Mouse (Mus musculus): ENCODE data around the gene Kcnn1. TPM values are rescaled to one million over a fixed set of nuclear protein-coding genes. Genes with fewer than 3 reads are reported as not detected.

Kcnn1 gene
- polyA plus RNA-seq, 1 experiment from 2014 or later: 7.3 TPM

DNA sequence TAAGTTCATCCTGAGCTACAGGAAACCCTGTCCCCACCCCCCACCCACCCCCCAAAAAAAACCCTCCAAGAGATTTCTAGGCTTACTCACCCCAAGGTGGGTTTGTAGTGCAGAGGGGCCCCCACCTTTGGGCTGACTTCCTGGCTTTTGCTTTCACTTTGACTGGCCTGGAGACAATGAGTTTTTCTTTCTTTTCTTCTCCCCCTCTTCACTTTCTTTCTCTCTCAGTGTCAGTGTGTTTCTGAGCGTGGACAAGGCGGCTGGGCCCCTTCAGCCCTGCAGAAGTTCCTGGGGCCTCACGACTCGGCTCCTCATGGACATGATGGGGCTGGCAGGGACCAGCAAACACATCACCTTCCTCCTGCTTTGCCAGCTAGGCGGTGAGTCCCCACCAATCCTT, 54.8 kb downstream of the Kcnn1 start, which contains the start of gene Il12rb1:
Il12rb1 (plus strand) TSS at position 211 of the 400 bp plus-strand sequence.
- Histone ChIP-seq H3K4me1 (ENCODE audit: control insufficient read depth, insufficient read depth, low read length) (peaks cover 11% of the 10 kb centered on the region), H3K36me3 (ENCODE audit: control insufficient read depth, insufficient read depth, low read length) (no peaks in the 10 kb centered on the region), H3K4me2 (ENCODE audit: low read length) (no peak within 1 kb of the TSS), H3K9me3 (replicated peaks; ENCODE audit: control insufficient read depth, low read length) (no peaks in the 10 kb centered on the region), H3K27me3 (replicated peaks; ENCODE audit: control insufficient read depth, insufficient read depth, low read length) (peaks cover 9% of the 10 kb centered on the region), H3K4me3 (ENCODE audit: low read depth, low read length) (no peak within 1 kb of the TSS), H3K9ac (ENCODE audit: low read length) (no peak within 1 kb of the TSS), H3K27ac (ENCODE audit: low read depth, low read length) (no peak within 1 kb of the TSS)
- ATAC-seq (no peak), DNase-seq (ENCODE audit: low spot score) (no peak)
- WGBS: 67% methylated on average over 5 of the region's 5 CpGs

DNA sequence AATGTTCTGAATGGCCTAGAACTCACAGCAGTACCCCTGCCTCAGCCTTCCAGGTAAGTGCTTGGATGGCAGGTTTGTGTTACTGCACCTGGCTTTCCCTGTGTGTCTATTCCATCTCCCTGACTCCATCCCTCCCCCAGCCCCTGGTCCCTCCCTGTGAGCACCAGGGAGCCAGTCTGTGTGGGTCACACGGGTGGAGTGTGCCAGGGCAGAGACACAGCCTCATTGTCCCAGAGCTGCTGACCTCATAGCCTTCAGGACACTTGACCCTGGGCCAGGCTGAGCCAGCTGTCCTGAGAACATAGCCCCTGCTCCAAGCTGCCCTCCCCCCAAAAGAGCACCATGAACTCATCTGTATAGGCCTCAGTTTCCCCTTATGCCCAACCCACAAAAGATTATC, 55.8 kb downstream of the Kcnn1 start:
- H3K27me3 ChIP-seq (replicated peaks; ENCODE audit: control insufficient read depth, insufficient read depth, low read length): peaks cover 17% of the 10 kb centered on the region
- DNase-seq (ENCODE audit: low spot score): no peak
- 63% methylated on average over 1 of the region's 1 CpGs for WGBS

DNA sequence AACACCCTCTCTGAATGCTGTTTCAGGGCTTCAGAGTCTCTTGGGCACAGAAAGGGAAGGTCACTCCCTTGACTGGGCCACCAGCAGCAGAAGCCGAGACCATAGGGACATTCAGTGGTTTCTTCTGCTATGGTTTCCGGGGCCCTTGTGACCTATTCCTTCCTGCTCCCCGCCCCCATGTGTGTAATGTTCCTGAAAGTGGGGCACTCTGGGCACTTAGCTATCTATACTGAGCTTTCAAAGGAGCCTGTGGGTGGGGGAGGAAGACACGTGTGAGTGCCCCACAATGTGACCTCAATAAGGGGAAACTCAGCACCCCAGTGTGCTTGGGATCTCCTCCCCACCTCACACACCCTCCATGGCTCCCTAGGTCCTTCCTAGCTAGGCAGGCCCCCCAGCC, 56.5 kb downstream of the Kcnn1 start:
- H3K36me3 ChIP-seq (ENCODE audit: control insufficient read depth, insufficient read depth, low read length): no peaks in the 10 kb centered on the region
- DNase-seq (ENCODE audit: low spot score): no peak

More for the DNA sequence above, 55.8 kb downstream of the Kcnn1 start:
- no peak overlapping the region for H3K4me2 ChIP-seq (ENCODE audit: low read length)
- ATAC-seq: no peak
- no peak overlapping the region for H3K9ac ChIP-seq (ENCODE audit: low read length)
- no peak overlapping the region for H3K27ac ChIP-seq (ENCODE audit: low read depth, low read length)
- no peaks in the 10 kb centered on the region for H3K36me3 ChIP-seq (ENCODE audit: control insufficient read depth, insufficient read depth, low read length)
- H3K4me3 ChIP-seq (ENCODE audit: low read depth, low read length): no peak overlapping the region
- H3K9me3 ChIP-seq (replicated peaks; ENCODE audit: control insufficient read depth, low read length): no peaks in the 10 kb centered on the region
- peaks cover 11% of the 10 kb centered on the region for H3K4me1 ChIP-seq (ENCODE audit: control insufficient read depth, insufficient read depth, low read length)

DNA sequence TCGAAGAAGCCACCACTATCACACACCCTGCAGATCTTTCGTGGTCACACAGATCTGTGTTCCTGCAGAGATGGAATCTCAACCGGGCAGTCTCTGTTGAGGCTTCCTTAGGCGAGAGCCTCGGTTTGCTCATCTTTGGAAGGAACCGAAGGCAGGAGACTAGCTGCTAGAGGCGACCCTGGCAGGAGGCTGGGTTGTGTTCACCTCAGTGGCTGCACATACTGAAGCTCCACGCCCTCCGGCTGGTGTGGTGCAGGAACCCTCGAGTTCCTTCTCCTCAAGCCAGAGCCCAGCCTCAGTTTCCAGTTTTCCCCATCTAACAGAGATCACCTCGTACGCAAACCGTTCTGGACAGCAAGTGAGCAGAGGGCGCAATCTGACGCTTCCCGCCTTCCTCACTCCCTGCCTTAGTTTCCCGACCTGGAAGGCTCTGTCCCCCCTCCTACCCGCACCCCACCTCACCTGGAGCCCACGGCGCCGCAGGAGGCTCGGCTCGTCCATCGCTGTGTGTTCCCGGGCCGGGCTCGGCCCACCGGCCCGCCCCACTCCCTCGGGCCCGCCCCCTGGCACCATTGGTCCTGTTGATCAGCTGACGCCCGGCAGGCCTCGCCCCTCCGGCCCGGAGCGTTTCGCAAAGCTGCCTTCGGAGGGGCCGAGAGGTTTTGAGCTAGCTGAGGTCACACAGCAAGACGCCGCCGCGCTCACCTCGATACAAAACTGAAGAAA, 58.4 kb downstream of the Kcnn1 start, which contains the start of gene Mast3:
Mast3 (minus strand) TSS at position 574 of the 726 bp plus-strand sequence.
- Histone ChIP-seq H3K27me3 (replicated peaks; ENCODE audit: control insufficient read depth, insufficient read depth, low read length) (peaks cover 20% of the 10 kb centered on the region), H3K4me1 (ENCODE audit: control insufficient read depth, insufficient read depth, low read length) (peaks cover 13% of the 10 kb centered on the region), H3K36me3 (ENCODE audit: control insufficient read depth, insufficient read depth, low read length) (no peaks in the 10 kb centered on the region), H3K4me2 (ENCODE audit: low read length) (peak within 1 kb of the TSS; percentile 81), H3K27ac (ENCODE audit: low read depth, low read length) (no peak within 1 kb of the TSS), H3K4me3 (ENCODE audit: low read depth, low read length) (peak within 1 kb of the TSS; percentile 48), H3K9me3 (replicated peaks; ENCODE audit: control insufficient read depth, low read length) (no peaks in the 10 kb centered on the region), H3K9ac (ENCODE audit: low read length) (peak within 1 kb of the TSS; percentile 57)
- WGBS: under 1% methylated on average over 45 of the region's 45 CpGs
- ATAC-seq (peak; percentile 92), DNase-seq (ENCODE audit: low spot score) (peak; percentile 82)

More for the DNA sequence above, 56.5 kb downstream of the Kcnn1 start:
- Histone ChIP-seq H3K4me2 (ENCODE audit: low read length) (no peak overlapping the region), H3K27ac (ENCODE audit: low read depth, low read length) (no peak overlapping the region), H3K4me3 (ENCODE audit: low read depth, low read length) (no peak overlapping the region), H3K4me1 (ENCODE audit: control insufficient read depth, insufficient read depth, low read length) (peaks cover 11% of the 10 kb centered on the region), H3K9me3 (replicated peaks; ENCODE audit: control insufficient read depth, low read length) (no peaks in the 10 kb centered on the region), H3K9ac (ENCODE audit: low read length) (no peak overlapping the region), H3K27me3 (replicated peaks; ENCODE audit: control insufficient read depth, insufficient read depth, low read length) (peaks cover 19% of the 10 kb centered on the region)
- 78% methylated on average over 4 of the region's 4 CpGs for WGBS
- ATAC-seq: no peak

DNA sequence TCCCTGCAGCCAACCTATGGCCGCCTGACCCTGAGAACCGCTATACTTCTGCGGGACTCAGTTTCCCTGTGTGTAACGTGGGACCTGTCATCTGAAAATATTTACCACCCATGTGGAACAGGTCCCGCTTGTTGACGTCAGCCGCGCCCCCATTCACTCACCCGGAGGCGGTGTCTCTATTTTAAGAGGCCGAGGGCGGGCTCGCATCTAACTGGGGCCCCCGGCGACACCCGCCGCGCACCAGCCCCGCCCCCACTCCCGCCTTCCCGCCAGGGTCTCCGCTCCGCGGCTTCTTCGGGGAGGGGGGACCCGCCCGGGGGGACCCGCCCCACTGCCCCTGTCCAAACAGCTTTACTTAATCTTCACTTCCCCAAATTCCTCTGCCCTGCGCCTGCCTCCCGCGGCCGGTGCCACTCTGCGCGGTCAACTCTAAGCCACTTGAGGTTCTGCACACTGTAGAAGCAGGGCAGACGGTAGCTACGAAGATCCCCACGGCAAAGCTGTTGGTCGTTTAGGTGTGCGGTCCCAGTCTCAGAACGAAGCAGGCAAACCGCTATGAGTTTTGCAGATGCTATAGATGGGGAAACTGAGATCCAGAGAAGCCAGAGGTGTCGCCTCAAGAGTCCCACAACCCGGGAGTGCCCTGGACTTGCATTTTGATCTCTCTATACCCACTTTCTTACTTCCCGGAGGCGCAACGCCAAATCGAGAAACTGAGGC, 59.1 kb downstream of the Kcnn1 start:
- H3K4me1 ChIP-seq (ENCODE audit: control insufficient read depth, insufficient read depth, low read length): peaks cover 13% of the 10 kb centered on the region
- H3K36me3 ChIP-seq (ENCODE audit: control insufficient read depth, insufficient read depth, low read length): no peaks in the 10 kb centered on the region
- H3K4me2 ChIP-seq (ENCODE audit: low read length): peak overlapping the region; percentile 81
- peaks cover 27% of the 10 kb centered on the region for H3K27me3 ChIP-seq (replicated peaks; ENCODE audit: control insufficient read depth, insufficient read depth, low read length)
- DNase-seq (ENCODE audit: low spot score) (peak; percentile 6), ATAC-seq (no peak)
- 1% methylated on average over 47 of the region's 47 CpGs for WGBS
- no peaks in the 10 kb centered on the region for H3K9me3 ChIP-seq (replicated peaks; ENCODE audit: control insufficient read depth, low read length)
- no peak overlapping the region for H3K27ac ChIP-seq (ENCODE audit: low read depth, low read length)
- peak overlapping the region; percentile 48 for H3K4me3 ChIP-seq (ENCODE audit: low read depth, low read length)
- H3K9ac ChIP-seq (ENCODE audit: low read length): peak overlapping the region; percentile 57; the same call in 1 of the 2 replicates

DNA sequence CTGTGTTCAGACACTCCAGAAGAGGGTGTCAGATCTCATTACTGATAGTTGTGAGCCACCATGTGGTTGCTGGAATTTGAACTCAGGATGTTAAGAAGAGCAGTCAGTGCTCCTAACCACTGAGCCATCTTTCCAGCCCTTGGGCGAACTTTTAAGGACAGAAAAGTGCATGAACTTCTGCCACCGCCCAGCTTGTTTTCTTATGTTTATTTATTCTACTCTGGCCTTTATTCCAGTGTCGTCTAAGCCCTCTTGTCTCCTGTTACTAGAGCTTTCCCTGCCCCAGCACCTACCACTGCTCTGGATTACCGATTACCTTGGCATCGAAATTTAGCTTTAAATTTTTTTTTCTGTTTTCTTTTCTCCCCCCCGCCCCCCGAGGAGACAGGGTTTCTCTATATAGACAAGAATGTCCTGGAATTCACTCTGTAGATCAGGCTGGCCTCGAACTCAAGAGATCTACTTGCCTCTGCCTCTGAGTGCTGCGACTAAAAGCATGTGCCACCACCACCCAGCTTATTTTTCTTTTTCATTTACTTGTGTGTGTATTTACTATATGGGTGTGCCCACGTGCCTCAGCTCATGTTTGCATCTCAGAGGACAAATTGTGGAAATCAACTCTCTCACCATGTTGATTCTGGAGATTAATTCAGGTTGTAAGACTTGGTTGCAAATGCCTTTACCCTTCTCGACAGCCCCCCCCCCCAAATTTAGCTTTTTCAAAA, 60.1 kb downstream of the Kcnn1 start:
- Histone ChIP-seq H3K4me3 (ENCODE audit: low read depth, low read length) (no peak overlapping the region), H3K4me2 (ENCODE audit: low read length) (no peak overlapping the region), H3K9ac (ENCODE audit: low read length) (no peak overlapping the region), H3K36me3 (ENCODE audit: control insufficient read depth, insufficient read depth, low read length) (no peaks in the 10 kb centered on the region), H3K27ac (ENCODE audit: low read depth, low read length) (no peak overlapping the region), H3K27me3 (replicated peaks; ENCODE audit: control insufficient read depth, insufficient read depth, low read length) (peaks cover 37% of the 10 kb centered on the region), H3K9me3 (replicated peaks; ENCODE audit: control insufficient read depth, low read length) (no peaks in the 10 kb centered on the region), H3K4me1 (ENCODE audit: control insufficient read depth, insufficient read depth, low read length) (peaks cover 15% of the 10 kb centered on the region)
- DNase-seq (ENCODE audit: low spot score): no peak
- 74% methylated on average over 11 of the region's 11 CpGs for WGBS
- ATAC-seq: no peak

DNA sequence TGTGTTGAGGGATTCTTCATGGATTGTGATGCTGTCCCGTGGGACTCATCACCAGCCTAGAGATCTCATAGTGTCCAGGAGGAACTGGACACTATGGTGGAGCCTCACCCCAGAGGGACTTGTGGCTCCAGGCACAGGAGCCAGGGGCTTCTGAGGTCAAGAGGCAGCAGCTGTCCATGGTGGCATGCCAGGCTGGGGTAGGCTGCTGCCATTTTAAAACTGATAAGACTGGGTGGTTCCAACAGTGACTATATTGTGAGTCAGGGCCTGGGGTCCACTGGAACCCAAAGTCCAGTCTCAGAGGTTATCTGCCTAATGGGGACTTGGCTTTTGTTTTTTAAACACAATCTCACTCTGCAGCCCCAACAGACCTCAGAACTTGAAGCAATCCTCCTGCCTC, 61.2 kb downstream of the Kcnn1 start:
- 80% methylated on average over 1 of the region's 1 CpGs for WGBS
- no peak overlapping the region for H3K4me3 ChIP-seq (ENCODE audit: low read depth, low read length)
- no peak for DNase-seq (ENCODE audit: low spot score)
- peaks cover 18% of the 10 kb centered on the region for H3K4me1 ChIP-seq (ENCODE audit: control insufficient read depth, insufficient read depth, low read length)
- H3K9me3 ChIP-seq (replicated peaks; ENCODE audit: control insufficient read depth, low read length): no peaks in the 10 kb centered on the region
- H3K36me3 ChIP-seq (ENCODE audit: control insufficient read depth, insufficient read depth, low read length): no peaks in the 10 kb centered on the region
- no peak overlapping the region for H3K4me2 ChIP-seq (ENCODE audit: low read length)
- H3K9ac ChIP-seq (ENCODE audit: low read length): no peak overlapping the region
- H3K27ac ChIP-seq (ENCODE audit: low read depth, low read length): no peak overlapping the region
- H3K27me3 ChIP-seq (replicated peaks; ENCODE audit: control insufficient read depth, insufficient read depth, low read length): peaks cover 39% of the 10 kb centered on the region
- ATAC-seq: no peak

DNA sequence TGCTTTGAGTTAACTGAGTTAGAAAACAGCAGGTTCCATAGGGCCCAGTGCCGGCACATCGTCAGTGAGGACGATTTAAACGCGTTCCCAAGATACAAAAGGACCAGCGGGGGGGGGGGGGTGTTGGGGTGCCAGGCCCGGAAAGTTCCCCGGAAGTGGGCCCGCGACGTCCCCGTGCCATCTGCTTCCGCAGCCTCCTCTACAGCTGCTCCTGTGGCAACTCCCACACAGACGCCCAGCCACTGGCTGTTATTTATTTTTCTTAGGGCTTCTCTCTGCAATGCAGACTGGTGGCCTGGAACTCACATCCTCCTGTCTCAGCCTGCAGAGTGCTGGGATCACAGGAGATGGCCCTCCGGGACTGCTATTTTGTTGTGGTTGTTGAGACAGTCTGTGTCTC, 61.9 kb downstream of the Kcnn1 start:
- peaks cover 39% of the 10 kb centered on the region for H3K27me3 ChIP-seq (replicated peaks; ENCODE audit: control insufficient read depth, insufficient read depth, low read length)
- no peaks in the 10 kb centered on the region for H3K36me3 ChIP-seq (ENCODE audit: control insufficient read depth, insufficient read depth, low read length)
- no peaks in the 10 kb centered on the region for H3K9me3 ChIP-seq (replicated peaks; ENCODE audit: control insufficient read depth, low read length)
- no peak overlapping the region for H3K9ac ChIP-seq (ENCODE audit: low read length)
- peaks cover 22% of the 10 kb centered on the region for H3K4me1 ChIP-seq (ENCODE audit: control insufficient read depth, insufficient read depth, low read length)
- DNase-seq (ENCODE audit: low spot score) (peak; percentile 5), ATAC-seq (no peak)
- no peak overlapping the region for H3K4me3 ChIP-seq (ENCODE audit: low read depth, low read length)
- 33% methylated on average over 15 of the region's 15 CpGs for WGBS
- H3K4me2 ChIP-seq (ENCODE audit: low read length): no peak overlapping the region
- no peak overlapping the region for H3K27ac ChIP-seq (ENCODE audit: low read depth, low read length)
